Mouse (Mus musculus): ENCODE results near the gene Alg12.

DNA sequence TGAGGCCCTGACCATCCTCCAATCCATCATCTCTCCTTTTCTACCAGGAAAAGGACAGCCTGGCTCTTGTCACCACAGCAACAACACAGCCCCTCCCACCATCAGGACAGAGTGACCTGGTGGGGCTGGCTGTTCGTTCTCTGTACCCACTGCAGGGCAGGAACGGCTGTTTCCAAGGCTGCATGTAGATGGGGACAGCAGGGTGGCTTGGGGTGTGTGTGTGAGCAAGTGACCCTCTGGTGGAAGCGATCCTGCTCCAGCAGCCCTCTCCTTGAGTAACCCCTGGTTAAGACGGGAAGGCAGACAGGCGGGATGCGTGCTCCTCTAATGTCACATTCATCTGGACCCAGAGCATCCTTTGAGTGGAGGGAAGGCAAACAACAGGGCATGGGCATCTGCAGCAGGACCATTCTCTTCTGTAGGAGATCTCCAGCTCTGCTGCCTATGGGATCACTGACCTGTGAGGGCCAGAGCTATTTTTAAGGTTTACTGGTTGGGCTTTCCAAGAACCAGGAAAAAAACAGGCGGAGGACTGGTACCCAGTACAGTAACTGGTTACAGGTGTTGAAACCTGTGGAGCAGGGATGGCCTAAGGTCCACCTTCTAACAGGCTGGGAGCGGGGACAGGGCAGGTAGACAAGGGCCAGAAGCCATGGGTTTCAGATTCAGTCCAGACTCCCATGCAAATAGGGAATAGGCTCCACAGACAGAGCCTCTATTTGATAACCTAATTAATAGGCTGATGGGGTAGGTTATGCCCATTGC is 40.3 kb upstream of the Alg12 start:
- no peak for TF ChIP-seq EP300 (IDR thresholded peaks at IDR 0.05; ENCODE audit: low read depth)
- no peak for TF ChIP-seq CTCF (IDR thresholded peaks at IDR 0.05; ENCODE audit: low read depth)
